Mouse (Mus musculus) liver, adult 2 months (tissue): ENCODE data around the gene Ralgapa1. TPM values are rescaled to one million over a fixed set of nuclear protein-coding genes. Genes with fewer than 3 reads are reported as not detected.

Experiments
- DNase-seq: peaks from one replicate; pipeline ENCODE4 v3.0.0-alpha.2; 2011; ENCODE audit warnings: low read depth, low spot score; ENCODE audit errors: extremely low read depth
- H3K27ac ChIP-seq: fragments of 200-500 bp; replicated peaks from 2 replicates; pipeline ENCODE4 v1.5.1; 2012; ENCODE audit warnings: low read depth, mild to moderate bottlenecking, control low read depth, inconsistent platforms, low read length; ENCODE audit not compliant: insufficient read depth
- H3K27me3 ChIP-seq: fragments of 200-500 bp; 2 replicates; pipeline ENCODE4 v1.6.1; 2012; ENCODE audit warnings: mild to moderate bottlenecking, moderate library complexity, low read length, inconsistent platforms; ENCODE audit not compliant: control insufficient read depth, insufficient read depth
- H3K36me3 ChIP-seq: fragments of 200-500 bp; 2 replicates; pipeline ENCODE4 v1.6.1; 2012; ENCODE audit warnings: low read length, inconsistent platforms; ENCODE audit not compliant: control insufficient read depth, insufficient read depth
- H3K4me1 ChIP-seq: fragments of 200-500 bp; 2 replicates; pipeline ENCODE4 v1.6.1; 2011; ENCODE audit warnings: low read length; ENCODE audit not compliant: control insufficient read depth, insufficient read depth
- H3K4me3 ChIP-seq: fragments of 200-500 bp; 2 replicates; pipeline ENCODE4 v1.5.1; 2011; ENCODE audit warnings: low read depth, mild to moderate bottlenecking, control low read depth, low read length, moderate library complexity; ENCODE audit not compliant: insufficient read depth
- H3K79me2 ChIP-seq: fragments of 200-500 bp; 2 replicates; pipeline ENCODE4 v1.6.1; 2012; ENCODE audit warnings: inconsistent platforms, mild to moderate bottlenecking, low read length, moderate library complexity; ENCODE audit not compliant: control insufficient read depth, insufficient read depth
- H3K9ac ChIP-seq: fragments of 200-500 bp; 2 replicates; pipeline ENCODE4 v1.6.1; 2012; ENCODE audit warnings: low read depth, mild to moderate bottlenecking, control low read depth, inconsistent platforms, low read length
- CTCF ChIP-seq: fragments of 200-500 bp; IDR thresholded peaks from 2 replicates; pipeline ENCODE4 v1.5.1; 2011; ENCODE audit warnings: low read depth, low read length, control low read depth
- POLR2A ChIP-seq: fragments of 200-500 bp; IDR thresholded peaks from 2 replicates; pipeline ENCODE4 v1.6.1; 2011; ENCODE audit warnings: low read length, control low read depth; ENCODE audit not compliant: insufficient read depth; ENCODE audit errors: extremely low read depth
- WGBS: fragments of 180-500 bp; shearing (Covaris S2); methylation state at CpG from one replicate; pipeline ENCODE4 v1.1.7; 2018; 5-methylcytosine and 5-hydroxymethylcytosine counted together
- polyA plus RNA-seq: library from polyadenylated mRNA; depleted of rRNA; stranded (reverse); fragments of >200 nt; gene quantifications from 2 replicates; pipeline ENCODE4 v1.2.3, GENCODE M21; 2012
- total RNA-seq: library from RNA; depleted of rRNA; stranded (reverse); fragments of >200 nt; gene quantifications from 2 replicates; pipeline ENCODE4 v1.2.3, GENCODE M21; 2014

The Ralgapa1 gene
- total and polyA plus RNA-seq, 2 experiments, result 3.3 to 14.4 TPM

GRCm38 (mm10) chr12:55820119-55820660, 777 bp downstream of the Ralgapa1 start:
- H3K79me2 ChIP-seq, result no peaks in the 10 kb centered on the region; the same call in 1 of the 2 replicates
- no peaks in the 10 kb centered on the region for H3K4me1 ChIP-seq
- H3K27ac ChIP-seq, result peak overlapping the region; percentile 38
- no peaks in the 10 kb centered on the region for H3K36me3 ChIP-seq
- peak overlapping the region; percentile 93 for H3K4me3 ChIP-seq
- H3K27me3 ChIP-seq, result no peaks in the 10 kb centered on the region
- H3K9ac ChIP-seq, result peak overlapping the region; percentile 87
- TF ChIP-seq POLR2A (no peak), CTCF (no peak)
- peak; percentile 49 for DNase-seq
- WGBS, result 2% methylated on average over 35 of the region's 35 CpGs

GRCm38 (mm10) chr12:55816488-55816887, 4.5 kb downstream of the Ralgapa1 start:
- DNase-seq, result no peak
- no peak overlapping the region for H3K27ac ChIP-seq
- H3K27me3 ChIP-seq, result no peaks in the 10 kb centered on the region
- no peak overlapping the region for H3K9ac ChIP-seq
- 92% methylated on average over 5 of the region's 5 CpGs for WGBS
- peaks cover 2% of the 10 kb centered on the region; the same call in 1 of the 2 replicates for H3K79me2 ChIP-seq
- H3K4me3 ChIP-seq, result no peak overlapping the region
- no peaks in the 10 kb centered on the region for H3K4me1 ChIP-seq
- TF ChIP-seq CTCF (no peak), POLR2A (no peak)
- no peaks in the 10 kb centered on the region for H3K36me3 ChIP-seq

GRCm38 (mm10) chr12:55805035-55805434, 15.9 kb downstream of the Ralgapa1 start:
- Histone ChIP-seq H3K4me1 (no peaks in the 10 kb centered on the region; the same call in 1 of the 2 replicates), H3K36me3 (no peaks in the 10 kb centered on the region), H3K9ac (no peak overlapping the region), H3K27me3 (no peaks in the 10 kb centered on the region), H3K4me3 (no peak overlapping the region), H3K79me2 (peaks cover 4% of the 10 kb centered on the region; the same call in 1 of the 2 replicates), H3K27ac (no peak overlapping the region)
- 76% methylated on average over 3 of the region's 3 CpGs for WGBS
- no peak for DNase-seq
- TF ChIP-seq POLR2A, result no peak
- no peak for TF ChIP-seq CTCF

- no peak overlapping the region for H3K4me3 ChIP-seq
- DNase-seq, result no peak
- no peaks in the 10 kb centered on the region for H3K27me3 ChIP-seq
- no peak overlapping the region for H3K9ac ChIP-seq
- H3K27ac ChIP-seq, result no peak overlapping the region
- no peaks in the 10 kb centered on the region for H3K36me3 ChIP-seq
- H3K4me1 ChIP-seq, result no peaks in the 10 kb centered on the region
- peaks cover 4% of the 10 kb centered on the region; the same call in 1 of the 2 replicates for H3K79me2 ChIP-seq
- 94% methylated on average over 4 of the region's 4 CpGs for WGBS
- TF ChIP-seq CTCF (no peak), POLR2A (no peak)
Observed at GRCm38 (mm10) chr12:55801131-55801530, 19.8 kb downstream of the Ralgapa1 start.

- no peak for DNase-seq
- H3K4me3 ChIP-seq, result no peak overlapping the region
- 90% methylated on average over 5 of the region's 5 CpGs for WGBS
- peaks cover 2% of the 10 kb centered on the region; the same call in 1 of the 2 replicates for H3K79me2 ChIP-seq
- H3K27ac ChIP-seq, result no peak overlapping the region
- H3K4me1 ChIP-seq, result no peaks in the 10 kb centered on the region
- H3K9ac ChIP-seq, result no peak overlapping the region
- TF ChIP-seq POLR2A (no peak), CTCF (no peak)
- no peaks in the 10 kb centered on the region for H3K36me3 ChIP-seq
- no peaks in the 10 kb centered on the region for H3K27me3 ChIP-seq
Observed at GRCm38 (mm10) chr12:55800144-55800543, 20.8 kb downstream of the Ralgapa1 start.

GRCm38 (mm10) chr12:55798745-55799144, 22.2 kb downstream of the Ralgapa1 start:
- TF ChIP-seq CTCF (no peak), POLR2A (no peak)
- Histone ChIP-seq H3K36me3 (no peaks in the 10 kb centered on the region; the same call in 1 of the 2 replicates), H3K27me3 (no peaks in the 10 kb centered on the region), H3K4me3 (no peak overlapping the region), H3K4me1 (no peaks in the 10 kb centered on the region), H3K27ac (no peak overlapping the region), H3K9ac (no peak overlapping the region), H3K79me2 (peaks cover 2% of the 10 kb centered on the region; the same call in 1 of the 2 replicates)
- no peak for DNase-seq
- WGBS, result 78% methylated on average over 4 of the region's 4 CpGs
